Mouse (Mus musculus): ENCODE measurements around the gene Ddb2.

The Ddb2 gene

GRCm38 (mm10) chr2:91183711-91184405 is 52.9 kb downstream of the Ddb2 start, which contains the start of gene Madd:
Gene Madd, minus strand, starts transcription at chr2:91183837.
- DNase-seq, result no peak

- DNase-seq, result peak; percentile 94
Measured at GRCm38 (mm10) chr2:91183148-91183513, 53.7 kb downstream of the Ddb2 start.

- DNase-seq, result peak; percentile 89
Measured at GRCm38 (mm10) chr2:91182405-91183147, 54.2 kb downstream of the Ddb2 start.

GRCm38 (mm10) chr2:91182016-91182404 is 54.8 kb downstream of the Ddb2 start:
- DNase-seq, result peak; percentile 33

GRCm38 (mm10) chr2:91180706-91181105 is 56.1 kb downstream of the Ddb2 start:
- no peak for DNase-seq

GRCm38 (mm10) chr2:91179825-91180224 is 57.0 kb downstream of the Ddb2 start:
- no peak for DNase-seq

- DNase-seq, result no peak
Measured at GRCm38 (mm10) chr2:91176234-91176633, 60.5 kb downstream of the Ddb2 start.

- no peak for DNase-seq
Measured at GRCm38 (mm10) chr2:91175490-91175889, 61.3 kb downstream of the Ddb2 start.

- no peak for DNase-seq
Measured at GRCm38 (mm10) chr2:91169587-91170322, 67.0 kb downstream of the Ddb2 start.

- DNase-seq, result no peak
Measured at GRCm38 (mm10) chr2:91167629-91168028, 69.2 kb downstream of the Ddb2 start.

- no peak for DNase-seq
Measured at GRCm38 (mm10) chr2:91164991-91165390, 71.8 kb downstream of the Ddb2 start.

- DNase-seq, result no peak
Measured at GRCm38 (mm10) chr2:91163532-91163931, 73.2 kb downstream of the Ddb2 start.

- no peak for DNase-seq
Measured at GRCm38 (mm10) chr2:91162952-91163351, 73.8 kb downstream of the Ddb2 start.

Data from right cerebral cortex, postnatal 25 days (tissue).